Mouse (Mus musculus) large intestine, adult 2 months (tissue): ENCODE data around the gene Ttc22. TPM values are rescaled to one million over a fixed set of nuclear protein-coding genes. Genes with fewer than 3 reads are reported as not detected.

ENCODE experiments used
- DNase-seq: peaks from one replicate; pipeline ENCODE4 v3.0.0-alpha.2; 2012; ENCODE audit warnings: low read depth, low spot score
- WGBS: fragments of 180-500 bp; shearing (Covaris S2); methylation state at CpG from one replicate; pipeline ENCODE4 v1.1.7; 2018; 5-methylcytosine and 5-hydroxymethylcytosine counted together
- polyA plus RNA-seq: library from polyadenylated mRNA; depleted of rRNA; stranded (reverse); fragments of >200 nt; gene quantifications from 2 replicates; pipeline ENCODE4 v1.2.3, GENCODE M21; 2012; rRNA removed

Gene Ttc22
- polyA plus RNA-seq, 1 experiment = 65.8 TPM

DNA sequence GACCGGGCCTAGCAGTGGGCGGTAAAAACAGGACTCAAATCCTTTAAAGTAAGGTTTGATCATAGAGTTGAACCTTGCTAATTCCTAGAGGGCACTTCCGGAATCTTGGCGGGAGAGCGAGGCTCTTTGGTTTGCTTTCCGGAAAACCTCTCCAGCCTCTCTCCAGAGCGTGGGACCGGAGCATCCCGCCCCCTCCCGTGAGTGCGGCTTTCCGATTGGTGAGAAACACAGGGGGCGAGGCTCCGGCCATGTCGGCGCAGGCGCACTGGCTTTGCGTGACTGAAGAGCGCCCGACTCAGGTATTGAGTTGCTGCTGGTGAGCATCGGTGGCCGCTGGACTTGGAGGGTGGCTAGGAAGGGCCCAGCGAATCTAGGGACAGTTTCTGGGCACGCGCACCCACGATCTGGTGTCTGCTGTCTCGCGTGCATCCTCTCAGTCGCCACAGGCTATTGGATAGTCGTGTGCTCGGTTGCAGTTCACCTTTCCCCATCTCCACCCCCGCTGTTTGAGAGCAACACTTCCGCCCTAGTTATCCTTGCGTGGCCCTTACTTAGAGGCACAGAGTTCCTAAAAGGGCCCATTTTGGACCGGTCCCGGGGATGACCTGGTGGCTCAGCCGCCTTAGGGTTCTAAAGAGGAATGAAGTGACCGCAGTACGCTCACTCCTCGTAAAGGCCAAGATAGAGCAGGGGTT lies 28.7 kb downstream of the Ttc22 start, which contains the start of gene Pars2:
TSS of gene Pars2 (plus strand) at position 237 of the 695 bp plus-strand sequence.
- peak; percentile 88 for DNase-seq
- WGBS = 1% methylated on average over 40 of the region's 40 CpGs

DNA sequence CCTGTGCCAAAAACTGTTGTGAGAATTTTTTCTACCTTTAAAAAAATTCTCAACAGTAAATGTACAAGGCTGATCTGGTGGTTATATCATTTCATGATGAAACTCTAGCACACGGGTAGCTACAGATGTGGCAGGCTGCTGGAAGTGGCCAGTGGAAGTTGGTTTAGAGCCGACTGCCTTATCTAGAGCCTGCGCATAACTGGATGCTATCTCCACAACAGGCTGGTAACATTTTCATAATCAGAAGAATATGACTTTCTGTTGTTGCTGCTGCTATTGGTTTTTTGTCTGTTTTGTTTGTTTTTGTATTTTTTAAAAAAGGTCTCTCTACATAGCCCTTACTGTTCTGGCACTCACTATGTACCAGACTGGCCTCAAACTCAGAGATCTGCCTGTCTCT lies 30.3 kb downstream of the Ttc22 start:
- no peak for DNase-seq
- WGBS = 95% methylated on average over 3 of the region's 3 CpGs

DNA sequence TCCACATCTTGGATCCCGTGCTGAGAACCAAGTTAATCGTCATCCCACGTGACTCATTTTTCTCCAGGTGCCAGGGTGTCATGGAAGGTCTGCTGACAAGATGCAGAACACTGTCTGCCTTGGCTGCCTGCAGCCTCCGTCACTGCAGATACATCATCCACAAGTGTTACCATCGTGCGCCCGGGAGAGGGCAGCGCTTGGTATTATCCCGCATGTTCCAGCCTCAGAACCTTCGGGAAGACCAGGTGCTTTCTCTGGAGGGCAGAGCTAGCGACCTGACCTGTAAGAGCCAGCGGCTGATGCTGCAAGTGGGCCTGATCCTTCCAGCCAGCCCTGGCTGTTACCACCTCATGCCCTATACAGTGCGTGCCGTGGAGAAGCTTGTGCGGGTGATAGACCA lies 30.8 kb downstream of the Ttc22 start:
- no peak for DNase-seq
- WGBS = 94% methylated on average over 15 of the region's 15 CpGs

DNA sequence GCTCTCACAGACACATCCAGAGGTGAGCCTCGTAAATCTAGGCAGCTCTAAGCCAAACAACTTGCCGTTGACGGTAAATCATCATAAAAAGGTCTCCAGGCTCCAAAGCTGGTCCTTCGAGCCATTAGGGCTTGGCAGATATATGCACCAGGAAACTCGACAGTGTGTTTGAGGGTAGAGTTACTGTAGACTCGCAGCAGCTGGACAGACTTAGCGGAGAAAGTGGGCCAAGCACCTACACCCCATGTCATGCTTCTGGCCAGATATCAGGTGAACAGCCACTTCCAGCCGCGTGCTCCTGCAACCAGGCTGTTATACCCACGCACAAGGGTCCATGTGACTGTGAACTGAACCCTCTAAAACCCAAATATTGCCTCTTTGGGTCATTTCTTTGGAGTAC lies 33.4 kb downstream of the Ttc22 start:
- no peak for DNase-seq
- WGBS = 43% methylated on average over 10 of the region's 10 CpGs

DNA sequence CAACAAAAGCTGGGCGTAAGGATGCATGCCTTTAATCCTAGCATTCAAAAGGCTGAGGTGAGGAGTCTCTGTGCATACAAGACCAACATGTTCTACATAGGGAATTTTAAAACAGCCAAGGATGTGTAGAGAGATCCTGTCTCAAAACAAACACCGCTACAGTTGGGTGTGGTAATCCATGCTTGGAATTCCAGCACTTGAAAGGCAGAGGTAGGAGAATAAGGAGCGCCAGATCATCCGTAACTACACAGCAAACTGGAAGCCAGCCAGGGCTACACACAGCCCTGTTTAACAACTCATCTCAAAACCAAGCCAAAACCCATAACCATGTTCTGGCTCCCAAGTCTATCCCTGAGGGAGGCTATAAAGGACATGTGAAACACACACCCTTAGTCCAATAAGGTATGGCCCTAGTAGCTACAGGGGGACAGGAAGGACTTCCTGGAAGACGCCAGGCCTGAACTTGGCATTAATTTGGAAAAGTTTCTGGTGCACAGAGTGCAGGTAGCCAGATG lies 41.8 kb downstream of the Ttc22 start:
- WGBS = 57% methylated on average over 5 of the region's 5 CpGs
- DNase-seq = no peak

DNA sequence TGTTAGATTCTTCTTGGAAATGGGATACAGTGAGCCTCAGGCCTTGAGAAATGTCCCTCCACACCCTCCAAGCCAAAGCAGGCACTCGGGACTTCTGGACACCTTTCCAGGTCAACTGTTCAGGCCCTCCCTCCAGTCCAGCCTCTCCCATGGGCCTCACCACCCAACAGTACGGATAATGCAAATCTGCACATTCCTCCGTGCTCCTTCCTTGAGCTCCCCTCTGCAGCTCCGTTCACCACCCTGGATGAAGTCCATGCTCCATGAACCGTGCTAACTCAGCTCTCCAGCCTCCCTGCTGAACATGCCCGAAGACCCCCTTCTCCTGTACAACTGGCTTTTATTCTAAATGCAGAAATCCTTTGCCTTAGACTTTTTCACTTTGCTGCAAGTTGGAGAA lies 42.5 kb downstream of the Ttc22 start:
- WGBS = 95% methylated on average over 6 of the region's 6 CpGs
- no peak for DNase-seq

DNA sequence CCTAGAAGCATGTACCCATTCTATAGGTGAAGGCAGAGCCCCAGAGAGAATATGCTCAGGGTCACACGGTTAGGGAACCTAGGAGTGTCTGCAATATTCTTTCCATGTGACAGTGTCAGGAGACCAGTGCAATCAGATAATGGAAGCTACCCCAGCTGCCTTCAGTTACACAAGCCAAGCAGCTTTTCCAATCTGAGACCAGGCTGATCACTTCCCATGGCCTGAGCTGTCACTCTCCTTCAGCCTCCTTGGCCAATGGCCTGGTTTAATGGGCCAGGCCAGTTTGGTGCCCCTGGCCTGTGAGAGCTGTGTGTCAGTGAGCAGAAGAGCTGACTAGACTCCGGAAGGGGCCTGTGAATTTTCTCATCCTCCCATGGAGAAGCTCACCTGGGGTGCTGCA lies 43.0 kb downstream of the Ttc22 start:
- no peak for DNase-seq
- 99% methylated on average over 2 of the region's 2 CpGs for WGBS

DNA sequence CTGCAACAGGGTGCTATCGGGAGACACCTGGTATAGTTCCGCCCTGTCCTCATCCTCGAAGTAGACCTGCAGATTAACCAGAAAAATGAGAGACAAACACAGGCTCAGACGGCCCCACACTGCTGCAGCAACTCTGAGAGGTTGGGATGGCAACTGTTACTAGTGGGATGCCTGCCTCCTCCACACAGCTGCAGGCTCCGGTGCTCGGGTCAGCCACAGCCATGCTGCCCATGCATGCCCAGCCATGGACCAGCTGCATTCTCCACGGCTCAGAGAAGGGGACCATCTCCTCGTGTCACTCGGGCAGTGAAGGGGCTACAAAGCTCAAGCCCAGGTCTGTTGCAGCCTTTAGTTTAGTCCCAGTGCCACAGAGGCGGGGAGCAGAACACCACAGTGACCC lies 43.4 kb downstream of the Ttc22 start:
- WGBS = 94% methylated on average over 10 of the region's 10 CpGs
- no peak for DNase-seq

DNA sequence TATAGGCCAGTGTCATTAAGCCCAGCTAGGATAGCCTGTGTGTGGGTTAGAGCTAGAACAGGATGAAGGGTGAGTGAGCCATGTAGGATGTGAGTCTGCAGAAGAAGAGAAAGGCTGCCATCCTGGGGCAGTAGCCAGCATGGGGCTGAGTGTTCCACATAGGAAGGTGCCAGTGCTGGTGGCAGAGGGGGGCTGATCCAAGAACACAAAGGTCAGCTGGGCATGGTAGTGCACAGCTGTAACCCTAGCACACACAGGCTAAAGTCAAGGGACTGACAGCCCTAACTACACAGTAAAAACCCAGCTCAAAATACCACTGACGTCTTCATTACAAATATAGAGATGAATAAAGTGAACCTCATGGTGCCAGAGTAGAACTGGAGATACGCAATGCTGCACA lies 44.3 kb downstream of the Ttc22 start:
- WGBS = 88% methylated on average over 2 of the region's 2 CpGs

DNA sequence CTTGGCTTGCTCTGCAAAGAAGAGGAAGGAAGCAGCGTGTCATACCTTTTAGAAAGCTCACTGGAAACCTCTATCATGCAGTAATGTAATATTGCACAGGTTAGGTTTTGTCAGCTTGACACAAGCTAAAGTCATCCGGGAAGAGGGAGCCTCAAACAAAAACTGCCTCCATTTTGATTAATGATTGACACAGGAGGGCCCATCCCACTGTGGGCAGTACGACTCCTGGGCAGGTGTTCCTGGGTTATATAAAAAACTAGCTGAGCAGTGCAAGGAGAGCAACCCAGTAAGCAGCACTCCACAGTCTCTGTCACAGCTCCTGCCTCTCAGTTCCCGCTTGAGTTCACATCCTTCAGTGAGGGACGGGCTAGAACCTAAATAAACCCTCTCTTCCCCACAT lies 54.5 kb downstream of the Ttc22 start:
- 41% methylated on average over 5 of the region's 5 CpGs for WGBS
- no peak for DNase-seq

More for the DNA sequence above, 44.3 kb downstream of the Ttc22 start:
- no peak for DNase-seq

DNA sequence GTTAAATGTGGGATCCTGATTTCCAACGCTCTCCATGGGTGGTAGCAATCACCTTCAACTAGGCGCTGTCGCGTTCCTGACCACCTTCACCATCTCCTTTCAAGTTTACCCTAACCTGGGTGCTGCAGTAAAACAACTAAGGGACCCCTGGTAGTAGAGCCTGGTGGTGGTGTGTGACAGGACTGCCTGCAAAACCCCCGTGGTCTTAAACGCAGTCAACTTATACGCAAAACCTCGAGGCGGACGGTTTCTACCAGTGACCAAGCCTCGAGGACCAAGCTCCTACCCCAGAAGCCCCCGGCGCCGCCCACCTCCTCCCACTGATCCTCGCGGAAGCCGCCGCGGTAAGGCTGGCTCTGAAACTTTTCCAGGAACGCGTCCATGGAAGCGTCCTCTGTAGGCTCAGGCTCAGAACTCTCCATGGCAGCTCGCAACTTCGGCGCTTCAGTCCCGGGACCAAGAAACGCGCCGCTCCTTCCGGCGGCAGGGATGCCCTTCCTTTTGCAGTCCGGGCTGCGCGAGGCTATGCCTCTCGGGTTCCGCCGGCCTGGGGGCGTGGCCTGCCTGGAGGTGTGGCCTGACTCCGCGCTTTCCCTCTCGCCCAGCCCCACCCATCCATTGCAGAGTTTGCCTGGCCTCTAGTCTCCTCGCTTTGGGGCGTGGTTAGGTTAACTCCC lies 56.3 kb downstream of the Ttc22 start, which contains the start of gene Ttc4:
TSS of gene Ttc4 (minus strand) at position 503 of the 677 bp plus-strand sequence.
- WGBS = under 1% methylated on average over 43 of the region's 43 CpGs
- DNase-seq = peak; percentile 82

DNA sequence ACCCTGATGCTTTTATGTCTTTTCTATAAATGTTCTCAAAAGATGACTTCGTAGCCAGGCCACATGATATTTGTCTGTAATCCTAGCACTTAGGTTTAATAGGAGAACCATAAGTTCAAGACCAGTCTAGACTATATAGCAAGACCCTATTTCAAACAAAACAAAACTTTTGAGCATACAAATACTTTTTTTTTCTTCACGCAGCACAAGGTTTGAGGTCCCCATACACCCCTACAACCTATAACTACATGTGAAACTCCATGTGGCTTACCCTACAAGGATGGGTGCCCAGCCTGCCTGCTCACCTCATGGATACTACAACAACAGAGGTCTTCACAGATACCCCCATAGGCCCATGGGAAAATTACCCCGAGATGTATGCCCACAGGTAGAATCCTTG lies 56.9 kb downstream of the Ttc22 start:
- DNase-seq = no peak
- WGBS = 38% methylated on average over 3 of the region's 3 CpGs

DNA sequence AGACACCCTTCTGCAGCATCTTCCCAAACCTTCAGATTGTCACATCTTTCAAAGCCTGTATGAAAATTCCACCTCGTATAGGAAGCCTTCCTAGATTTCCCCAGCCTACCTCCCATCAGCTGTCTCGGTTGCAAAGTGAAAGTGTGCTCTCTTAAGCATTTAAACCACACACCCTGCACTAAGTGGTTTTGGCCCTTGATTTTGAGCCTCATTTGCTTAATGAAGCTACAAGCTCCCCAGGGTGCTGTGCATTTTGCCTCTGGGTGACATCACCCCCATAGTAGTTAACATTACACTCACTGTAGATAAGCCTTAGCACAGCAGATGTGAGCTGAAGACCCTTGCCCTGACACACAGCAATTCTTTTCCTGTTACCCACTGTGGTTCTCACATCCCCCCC lies 58.7 kb downstream of the Ttc22 start:
- 30% methylated on average over 2 of the region's 2 CpGs for WGBS
- no peak for DNase-seq

DNA sequence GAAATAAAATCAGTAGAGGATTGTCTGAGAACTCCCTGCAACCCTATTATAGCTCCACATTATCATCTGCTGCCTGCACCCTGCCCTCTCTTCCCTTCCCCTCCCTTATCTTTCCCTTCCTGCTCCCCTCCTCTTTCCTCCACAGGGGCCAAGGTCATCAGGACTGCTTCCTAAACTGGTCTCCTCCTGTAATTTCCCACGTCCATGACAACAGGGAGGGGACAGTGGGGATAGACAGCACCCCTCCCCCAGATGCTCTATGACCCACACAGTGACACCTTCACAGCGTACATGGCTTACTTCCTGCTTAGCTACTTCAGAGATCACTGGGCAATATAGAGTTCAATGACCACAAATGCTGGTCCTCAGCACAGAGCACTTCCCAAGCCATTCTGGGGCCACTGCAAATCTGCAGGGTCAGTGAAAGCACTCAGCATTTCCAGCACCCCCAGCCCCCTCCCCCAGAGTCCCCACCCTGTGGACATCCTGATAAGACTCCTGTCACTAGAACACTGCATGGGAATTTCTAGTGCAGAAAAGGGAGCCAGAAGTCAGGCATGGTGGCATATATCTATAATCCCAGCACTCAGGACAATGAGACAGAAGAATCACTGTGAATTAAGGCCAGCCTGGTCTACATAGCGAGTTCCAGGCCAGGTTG lies 66.5 kb downstream of the Ttc22 start:
- WGBS = 30% methylated on average over 3 of the region's 3 CpGs
- DNase-seq = peak; percentile 54

Other genes starting within 250 kb of the Ttc22 start
- 27.6 and 27.8 TPM in 2 replicates for gene Pcsk9, start 158.1 kb upstream of the Ttc22 start, polyA plus RNA-seq
- not detected in 2 replicates for gene Bsnd, start 130.1 kb upstream of the Ttc22 start, polyA plus RNA-seq
- 169 and 212 TPM in 2 replicates for gene Dhcr24, start 61.4 kb upstream of the Ttc22 start, polyA plus RNA-seq
- gene Lexm, start 5.2 kb upstream of the Ttc22 start, polyA plus RNA-seq = not detected in 2 replicates
- 10.2 and 12.0 TPM in 2 replicates for gene Pars2, start 28.6 kb downstream of the Ttc22 start, polyA plus RNA-seq
- 55.1 and 75.1 TPM in 2 replicates for gene Ttc4, start 56.5 kb downstream of the Ttc22 start, polyA plus RNA-seq
- gene Mroh7, start 108.5 kb downstream of the Ttc22 start, polyA plus RNA-seq = 2.7 and 20.4 TPM in 2 replicates
- gene Fam151a, start 111.5 kb downstream of the Ttc22 start, polyA plus RNA-seq = 71.8 and 362 TPM in 2 replicates
- 22.2 and 31.3 TPM in 2 replicates for gene Acot11, start 182.6 kb downstream of the Ttc22 start, polyA plus RNA-seq